10 mouse cellular contexts compared by ENCODE assay signal in genomic region chr16:44778538-44779147, GRCm38 (mm10). TPM values are rescaled to one million over a fixed set of nuclear protein-coding genes. Genes with fewer than 3 reads are reported as not detected.
DNase-seq lines count a peak whose midpoint lies in the region; ATAC-seq and TF ChIP-seq lines count a peak whose summit lies in the region.
"Had no signal": no experiment of that assay in that cellular context is flagged by ENCODE, and none has a peak within 500 bp of the region (broad histone marks: within the 10 kb centered on the region; RNA-seq: fewer than 3 reads in every experiment).

No protein-coding gene starts in this region.

- no peak for TF ChIP-seq POLR2A in bone marrow, adult 2 months (IDR thresholded peaks at IDR 0.05; ENCODE audit: borderline replicate concordance, control insufficient read depth, low read depth, low read length)

- peak; percentile 16 for DNase-seq in embryonic facial prominence, embryonic 14.5 days (ENCODE audit: low spot score)
- no peak for DNase-seq in embryonic facial prominence, embryonic 10.5 days (ENCODE audit: low spot score)
- peak; percentile 42 for DNase-seq in lung, postnatal 10 days
- peak; percentile 35 to 58 for DNase-seq in thymus, postnatal 36 days
- DNase-seq in cerebellum, postnatal 10 days, result no peak

- no peak overlapping the region for H3K9ac ChIP-seq in embryonic facial prominence, embryonic 14.5 days (ENCODE audit: low read depth, low read length)
- H3K9ac ChIP-seq in intestine, postnatal 0 days (ENCODE audit: low read depth, low read length), result no peak overlapping the region
- H3K9ac ChIP-seq in midbrain, embryonic 13.5 days (replicated peaks), result no peak overlapping the region
- H3K9ac ChIP-seq: embryonic facial prominence, embryonic 15.5 days; neural tube, embryonic 13.5 days had no signal

- H3K27ac ChIP-seq in embryonic facial prominence, embryonic 14.5 days (replicated peaks; ENCODE audit: low read depth, low read length), result no peak overlapping the region
- no peak overlapping the region for H3K27ac ChIP-seq in embryonic facial prominence, embryonic 10.5 days (replicated peaks)
- peak overlapping the region; percentile 71; the same call in 1 of the 2 replicates for H3K27ac ChIP-seq in bone marrow, adult 2 months (ENCODE audit: control insufficient read depth, insufficient read depth, low read depth, low read length, poor library complexity)
- no peak overlapping the region for H3K27ac ChIP-seq in intestine, postnatal 0 days (ENCODE audit: low read depth, low read length)
- no peak overlapping the region for H3K27ac ChIP-seq in midbrain, embryonic 13.5 days
- H3K27ac ChIP-seq: embryonic facial prominence, embryonic 15.5 days; neural tube, embryonic 13.5 days had no signal

- H3K4me3 ChIP-seq in embryonic facial prominence, embryonic 14.5 days (ENCODE audit: low read depth, low read length), result no peak overlapping the region
- H3K4me3 ChIP-seq in embryonic facial prominence, embryonic 10.5 days, result no peak overlapping the region
- H3K4me3 ChIP-seq in bone marrow, adult 2 months (replicated peaks; ENCODE audit: control insufficient read depth, low read depth, low read length), result peak overlapping the region; percentile 38
- no peak overlapping the region for H3K4me3 ChIP-seq in intestine, postnatal 0 days (ENCODE audit: low read depth, low read length)
- H3K4me3 ChIP-seq in midbrain, embryonic 13.5 days (replicated peaks), result no peak overlapping the region
- H3K4me3 ChIP-seq: embryonic facial prominence, embryonic 15.5 days; neural tube, embryonic 13.5 days had no signal

- ATAC-seq in embryonic facial prominence, embryonic 14.5 days (ENCODE audit: low read depth), result no peak
- ATAC-seq in intestine, postnatal 0 days, result no peak
- ATAC-seq in midbrain, embryonic 13.5 days, result no peak

- TF ChIP-seq CTCF in bone marrow, adult 2 months (IDR thresholded peaks at IDR 0.05; ENCODE audit: control insufficient read depth, insufficient read depth, low read length), result no peak
- no peak for TF ChIP-seq CTCF in intestine, postnatal 0 days (IDR thresholded peaks at IDR 0.05; ENCODE audit: low read depth)

- H3K9me3 ChIP-seq in embryonic facial prominence, embryonic 14.5 days (ENCODE audit: control insufficient read depth, low read length), result no peaks in the 10 kb centered on the region
- no peaks in the 10 kb centered on the region for H3K9me3 ChIP-seq in embryonic facial prominence, embryonic 10.5 days
- H3K9me3 ChIP-seq in intestine, postnatal 0 days (ENCODE audit: control insufficient read depth), result no peaks in the 10 kb centered on the region
- no peaks in the 10 kb centered on the region for H3K9me3 ChIP-seq in midbrain, embryonic 13.5 days
- H3K9me3 ChIP-seq: embryonic facial prominence, embryonic 15.5 days; neural tube, embryonic 13.5 days had no signal

- H3K36me3 ChIP-seq in embryonic facial prominence, embryonic 14.5 days (ENCODE audit: control insufficient read depth, insufficient read depth, low read length), result no peaks in the 10 kb centered on the region
- no peaks in the 10 kb centered on the region for H3K36me3 ChIP-seq in embryonic facial prominence, embryonic 10.5 days (replicated peaks)
- H3K36me3 ChIP-seq in intestine, postnatal 0 days (ENCODE audit: control insufficient read depth, insufficient read depth), result no peaks in the 10 kb centered on the region
- no peaks in the 10 kb centered on the region for H3K36me3 ChIP-seq in midbrain, embryonic 13.5 days
- H3K36me3 ChIP-seq: embryonic facial prominence, embryonic 15.5 days; neural tube, embryonic 13.5 days had no signal

- H3K4me1 ChIP-seq in embryonic facial prominence, embryonic 14.5 days (ENCODE audit: control insufficient read depth, insufficient read depth, low read length), result no peaks in the 10 kb centered on the region
- H3K4me1 ChIP-seq in embryonic facial prominence, embryonic 10.5 days, result no peaks in the 10 kb centered on the region
- no peaks in the 10 kb centered on the region; the same call in 1 of the 2 replicates for H3K4me1 ChIP-seq in bone marrow, adult 2 months (ENCODE audit: control insufficient read depth, insufficient read depth, low read length)
- no peaks in the 10 kb centered on the region for H3K4me1 ChIP-seq in intestine, postnatal 0 days (replicated peaks; ENCODE audit: control insufficient read depth, insufficient read depth, low read length)
- no peaks in the 10 kb centered on the region for H3K4me1 ChIP-seq in midbrain, embryonic 13.5 days (replicated peaks)
- H3K4me1 ChIP-seq: embryonic facial prominence, embryonic 15.5 days; neural tube, embryonic 13.5 days had no signal

- no peaks in the 10 kb centered on the region for H3K27me3 ChIP-seq in embryonic facial prominence, embryonic 14.5 days (replicated peaks; ENCODE audit: control insufficient read depth, insufficient read depth, low read length)
- no peaks in the 10 kb centered on the region for H3K27me3 ChIP-seq in embryonic facial prominence, embryonic 10.5 days (replicated peaks; ENCODE audit: low read depth, poor library complexity, severe bottlenecking)
- H3K27me3 ChIP-seq in intestine, postnatal 0 days (replicated peaks; ENCODE audit: control insufficient read depth, insufficient read depth, low read length), result no peaks in the 10 kb centered on the region
- no peaks in the 10 kb centered on the region for H3K27me3 ChIP-seq in midbrain, embryonic 13.5 days
- H3K27me3 ChIP-seq: embryonic facial prominence, embryonic 15.5 days; neural tube, embryonic 13.5 days had no signal

- WGBS in embryonic facial prominence, embryonic 14.5 days, result 74% methylated on average over 17 of the region's 17 CpGs
- 88% methylated on average over 17 of the region's 17 CpGs for WGBS in embryonic facial prominence, embryonic 10.5 days
- 2% methylated on average over 17 of the region's 17 CpGs for WGBS in bone marrow, adult 2 months
- WGBS in intestine, postnatal 0 days, result 55% methylated on average over 17 of the region's 17 CpGs
- 88% methylated on average over 17 of the region's 17 CpGs for WGBS in midbrain, embryonic 13.5 days

- H3K4me2 ChIP-seq in embryonic facial prominence, embryonic 14.5 days (ENCODE audit: low read depth, low read length), result no peak overlapping the region
- H3K4me2 ChIP-seq in intestine, postnatal 0 days (replicated peaks; ENCODE audit: low read depth), result peak overlapping the region; percentile 24
- H3K4me2 ChIP-seq in midbrain, embryonic 13.5 days (replicated peaks), result no peak overlapping the region
- H3K4me2 ChIP-seq: embryonic facial prominence, embryonic 15.5 days; neural tube, embryonic 13.5 days had no signal

RNA-seq across cellular contexts. Expression of gene Cd200r1, which starts 13.1 kb away (rescaled TPM):
- polyA plus RNA-seq in embryonic facial prominence, embryonic 14.5 days (2014; fragmentation: Nextera tagmentation; extraction: Ambion mirVana), result 1.5 and 2.1 TPM in 2 replicates
- 0.15 and 0.16 TPM in 2 replicates for polyA plus RNA-seq in embryonic facial prominence, embryonic 10.5 days (2016; fragmentation: Nextera tagmentation; extraction: Ambion mirVana)
- 1.6 and 5.3 TPM in 2 replicates for polyA plus RNA-seq in bone marrow, adult 2 months (2011; ENCODE audit: insufficient read depth, insufficient read length, low replicate concordance, missing spikeins)
- polyA plus RNA-seq in intestine, postnatal 0 days (2015; fragmentation: Nextera tagmentation; extraction: Ambion mirVana), result 0.56 and 0.69 TPM in 2 replicates
- 0.55 and 0.96 TPM in 2 replicates for polyA plus RNA-seq in midbrain, embryonic 13.5 days (2015; fragmentation: Nextera tagmentation; extraction: Ambion mirVana)

RNA-seq across cellular contexts. Expression of gene Gtpbp8, which starts 32.5 kb away (rescaled TPM):
- 27.8 and 30.3 TPM in 2 replicates for polyA plus RNA-seq in embryonic facial prominence, embryonic 14.5 days (2014; fragmentation: Nextera tagmentation; extraction: Ambion mirVana)
- 24.8 and 26.7 TPM in 2 replicates for polyA plus RNA-seq in embryonic facial prominence, embryonic 10.5 days (2016; fragmentation: Nextera tagmentation; extraction: Ambion mirVana)
- 4.4 and 8.4 TPM in 2 replicates for polyA plus RNA-seq in bone marrow, adult 2 months (2011; ENCODE audit: insufficient read depth, insufficient read length, low replicate concordance, missing spikeins)
- polyA plus RNA-seq in intestine, postnatal 0 days (2015; fragmentation: Nextera tagmentation; extraction: Ambion mirVana), result 21.5 and 24.5 TPM in 2 replicates
- 38.7 and 45.2 TPM in 2 replicates for polyA plus RNA-seq in midbrain, embryonic 13.5 days (2015; fragmentation: Nextera tagmentation; extraction: Ambion mirVana)

RNA-seq across cellular contexts. Expression of gene Cd200r4, which starts 32.9 kb away (rescaled TPM):
- 0.20 and 0.56 TPM in 2 replicates for polyA plus RNA-seq in embryonic facial prominence, embryonic 14.5 days (2014; fragmentation: Nextera tagmentation; extraction: Ambion mirVana)
- not detected in 2 replicates for polyA plus RNA-seq in embryonic facial prominence, embryonic 10.5 days (2016; fragmentation: Nextera tagmentation; extraction: Ambion mirVana)
- 1.2 TPM in 1 of 2 replicates, not detected in the other for polyA plus RNA-seq in bone marrow, adult 2 months (2011; ENCODE audit: insufficient read depth, insufficient read length, low replicate concordance, missing spikeins)
- polyA plus RNA-seq in intestine, postnatal 0 days (2015; fragmentation: Nextera tagmentation; extraction: Ambion mirVana), result 0.16 and 0.20 TPM in 2 replicates
- polyA plus RNA-seq in midbrain, embryonic 13.5 days (2015; fragmentation: Nextera tagmentation; extraction: Ambion mirVana), result not detected in 2 replicates

RNA-seq across cellular contexts. Expression of gene Nepro, which starts 54.5 kb away (rescaled TPM):
- 7.9 and 8.8 TPM in 2 replicates for polyA plus RNA-seq in embryonic facial prominence, embryonic 14.5 days (2014; fragmentation: Nextera tagmentation; extraction: Ambion mirVana)
- 13.4 and 14.1 TPM in 2 replicates for polyA plus RNA-seq in embryonic facial prominence, embryonic 10.5 days (2016; fragmentation: Nextera tagmentation; extraction: Ambion mirVana)
- 4.4 and 4.6 TPM in 2 replicates for polyA plus RNA-seq in bone marrow, adult 2 months (2011; ENCODE audit: insufficient read depth, insufficient read length, low replicate concordance, missing spikeins)
- 2.2 and 2.3 TPM in 2 replicates for polyA plus RNA-seq in intestine, postnatal 0 days (2015; fragmentation: Nextera tagmentation; extraction: Ambion mirVana)
- 5.6 and 6.0 TPM in 2 replicates for polyA plus RNA-seq in midbrain, embryonic 13.5 days (2015; fragmentation: Nextera tagmentation; extraction: Ambion mirVana)

Comparison
In these comparisons a context has a peak if more than half of its experiments do, and no peak if none do; other contexts are left out.
1. DNase-seq: peak in embryonic facial prominence, embryonic 14.5 days (single experiment), lung, postnatal 10 days (single experiment) and thymus, postnatal 36 days (2 of 2); none in embryonic facial prominence, embryonic 10.5 days (single experiment) and cerebellum, postnatal 10 days (0 of 2).